Mouse (Mus musculus) cerebellum, adult 2 months (tissue): Measurements from ENCODE around the gene Spsb1.

ENCODE experiments used
- CTCF ChIP-seq: fragments of 200-500 bp; IDR thresholded peaks from 2 replicates; pipeline ENCODE4 v1.5.1; 2011; ENCODE audit warnings: low read depth, mild to moderate bottlenecking, control low read depth, low read length, moderate library complexity, borderline replicate concordance; ENCODE audit not compliant: insufficient read depth
- POLR2A ChIP-seq: fragments of 200-500 bp; IDR thresholded peaks from 2 replicates; pipeline ENCODE4 v1.6.1; 2011; ENCODE audit warnings: low read length, control low read depth, borderline replicate concordance; ENCODE audit not compliant: insufficient read depth

- TF ChIP-seq CTCF = no peak
- no peak for TF ChIP-seq POLR2A
Observed at GRCm38 (mm10) chr4:149906921-149907320, 47.9 kb downstream of the Spsb1 start.
